Mouse (Mus musculus): Measurements from ENCODE around the gene Cherp. TPM values are rescaled to one million over a fixed set of nuclear protein-coding genes. Genes with fewer than 3 reads are reported as not detected.

Cherp gene
- polyA plus RNA-seq (2015; fragmentation: Nextera tagmentation; extraction: Ambion mirVana): 32.1 and 35.1 TPM in 2 replicates

GRCm38 (mm10) chr8:72474826-72475546 lies at the start of gene Cherp:
Gene Cherp, minus strand, starts transcription at chr8:72475226.

GRCm38 (mm10) chr8:72491680-72492621 lies 16.9 kb upstream of the Cherp start, which contains the start of gene Slc35e1:
Gene Slc35e1, minus strand, starts transcription at chr8:72492614.

GRCm38 (mm10) chr8:72443338-72443993 lies 31.6 kb downstream of the Cherp start, which contains the start of the genes Calr3 and 1700030K09Rik:
Gene Calr3, minus strand, starts transcription at chr8:72443870.
Gene 1700030K09Rik, plus strand, starts transcription at chr8:72443880.

GRCm38 (mm10) chr8:72421362-72422335 lies 53.4 kb downstream of the Cherp start, which contains the start of gene Eps15l1:
Gene Eps15l1, minus strand, starts transcription at chr8:72421460.

Small RNAs within 50 kb of the gene (microRNA-seq; reads per million reads assigned to microRNA genes)
- gene Mir7068: 1.7 reads per million

Other genes with a start within 250 kb of the Cherp start
- 198 and 225 TPM in 2 replicates for gene Ap1m1, start 235.2 kb downstream of the Cherp start, polyA plus RNA-seq (2015; fragmentation: Nextera tagmentation; extraction: Ambion mirVana)
- gene Gm10282, start 170.0 kb downstream of the Cherp start, polyA plus RNA-seq (2015; fragmentation: Nextera tagmentation; extraction: Ambion mirVana): 6.4 and 8.0 TPM in 2 replicates
- 12.0 and 15.9 TPM in 2 replicates for gene Klf2, start 156.2 kb downstream of the Cherp start, polyA plus RNA-seq (2015; fragmentation: Nextera tagmentation; extraction: Ambion mirVana)
- 38.6 and 43.9 TPM in 2 replicates for gene Eps15l1, start 53.8 kb downstream of the Cherp start, polyA plus RNA-seq (2015; fragmentation: Nextera tagmentation; extraction: Ambion mirVana)
- gene Calr3, start 31.4 kb downstream of the Cherp start, polyA plus RNA-seq (2015; fragmentation: Nextera tagmentation; extraction: Ambion mirVana): 1.1 and 1.2 TPM in 2 replicates
- 11.4 and 12.8 TPM in 2 replicates for gene 1700030K09Rik, start 31.3 kb downstream of the Cherp start, polyA plus RNA-seq (2015; fragmentation: Nextera tagmentation; extraction: Ambion mirVana)
- 12.1 and 12.8 TPM in 2 replicates for gene Slc35e1, start 17.4 kb upstream of the Cherp start, polyA plus RNA-seq (2015; fragmentation: Nextera tagmentation; extraction: Ambion mirVana)
- gene Med26, start 73.0 kb upstream of the Cherp start, polyA plus RNA-seq (2015; fragmentation: Nextera tagmentation; extraction: Ambion mirVana): 11.0 and 12.0 TPM in 2 replicates
- gene Smim7, start 95.9 kb upstream of the Cherp start, polyA plus RNA-seq (2015; fragmentation: Nextera tagmentation; extraction: Ambion mirVana): 118 and 136 TPM in 2 replicates
- 47.0 and 51.7 TPM in 2 replicates for gene Tmem38a, start 96.8 kb upstream of the Cherp start, polyA plus RNA-seq (2015; fragmentation: Nextera tagmentation; extraction: Ambion mirVana)
- gene Nwd1, start 171.5 kb upstream of the Cherp start, polyA plus RNA-seq (2015; fragmentation: Nextera tagmentation; extraction: Ambion mirVana): 4.9 and 5.5 TPM in 2 replicates
- gene Sin3b, start 248.1 kb upstream of the Cherp start, polyA plus RNA-seq (2015; fragmentation: Nextera tagmentation; extraction: Ambion mirVana): 216 and 220 TPM in 2 replicates

Data from neural tube, postnatal 0 days (tissue).